Mouse (Mus musculus) embryonic facial prominence, embryonic 15.5 days (tissue): ENCODE data around the gene Atg4c. TPM values are rescaled to one million over a fixed set of nuclear protein-coding genes. Genes with fewer than 3 reads are reported as not detected.

Experiments used
- ATAC-seq: fragments of 200-750 bp; cut with Nextera tagmentation; 2 replicates; pipeline ENCODE4 v1.8.0; 2017; ENCODE audit warnings: low read depth, moderate TSS enrichment; ENCODE audit not compliant: insufficient number of reproducible peaks, low FRiP score, low TSS enrichment
- H3K27ac ChIP-seq: fragments of 300-500 bp; sonication (generic); replicated peaks from 2 replicates; pipeline ENCODE4 v1.5.1; 2015; ENCODE audit warnings: mild to moderate bottlenecking, inconsistent platforms
- H3K27me3 ChIP-seq: fragments of 300-500 bp; sonication (generic); 2 replicates; pipeline ENCODE4 v1.6.1; 2015; ENCODE audit warnings: inconsistent platforms
- H3K36me3 ChIP-seq: fragments of 300-500 bp; sonication (generic); 2 replicates; pipeline ENCODE4 v1.6.1; 2015; ENCODE audit warnings: mild to moderate bottlenecking, inconsistent platforms
- H3K4me1 ChIP-seq: fragments of 300-500 bp; sonication (generic); 2 replicates; pipeline ENCODE4 v1.6.1; 2015; ENCODE audit warnings: inconsistent platforms
- H3K4me2 ChIP-seq: fragments of 300-500 bp; sonication (generic); replicated peaks from 2 replicates; pipeline ENCODE4 v1.6.1; 2015; ENCODE audit warnings: mild to moderate bottlenecking, inconsistent platforms
- H3K4me3 ChIP-seq: fragments of 300-500 bp; sonication (generic); replicated peaks from 2 replicates; pipeline ENCODE4 v1.5.1; 2015; ENCODE audit warnings: mild to moderate bottlenecking, inconsistent platforms
- H3K9ac ChIP-seq: fragments of 300-500 bp; sonication (generic); 2 replicates; pipeline ENCODE4 v1.6.1; 2015; ENCODE audit warnings: inconsistent platforms
- H3K9me3 ChIP-seq: fragments of 300-500 bp; sonication (generic); replicated peaks from 2 replicates; pipeline ENCODE4 v1.6.1; 2016; ENCODE audit warnings: inconsistent platforms
- WGBS: fragments of 180-500 bp; shearing (Covaris S2); methylation state at CpG from one replicate; pipeline ENCODE4 v1.1.7; 2015; 5-methylcytosine and 5-hydroxymethylcytosine counted together
- polyA plus RNA-seq: library from polyadenylated mRNA; unstranded; fragments of >200 nt; fragmentation: Nextera tagmentation; extraction: Ambion mirVana; gene quantifications from 2 replicates; pipeline ENCODE4 v1.2.1, GENCODE M21; 2015

Atg4c gene
- polyA plus RNA-seq, 1 experiment from 2014 or later, result 15.7 TPM

- Histone ChIP-seq H3K27me3 (no peaks in the 10 kb centered on the region), H3K36me3 (no peaks in the 10 kb centered on the region), H3K4me2 (no peak overlapping the region), H3K9me3 (no peaks in the 10 kb centered on the region), H3K27ac (no peak overlapping the region), H3K9ac (no peak overlapping the region), H3K4me1 (no peaks in the 10 kb centered on the region), H3K4me3 (no peak overlapping the region)
- no peak for ATAC-seq
- WGBS, result 81% methylated on average over 7 of the region's 7 CpGs
These were observed 19.5 kb upstream of the Atg4c start for GRCm38 (mm10) chr4:99174265-99174664.

DNA sequence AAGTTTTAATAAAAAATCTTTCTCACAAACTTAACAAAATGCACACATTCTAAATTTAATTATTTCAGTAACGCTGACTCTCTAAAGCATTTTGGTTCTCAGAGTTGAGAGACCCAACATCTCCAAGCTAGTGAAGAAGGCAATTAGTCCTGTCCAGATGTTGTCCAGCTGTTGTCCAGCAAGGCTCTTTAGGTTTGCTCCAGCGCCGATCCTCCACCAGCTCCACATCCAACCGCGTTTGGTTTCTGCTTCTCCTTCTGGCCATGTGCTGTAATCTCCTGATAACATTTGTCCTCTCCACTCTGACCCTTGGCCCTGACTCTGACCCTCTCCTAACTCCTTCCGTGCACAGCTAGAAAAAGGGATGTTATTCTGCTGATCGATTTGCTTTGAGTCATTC is 16.9 kb upstream of the Atg4c start:
- Histone ChIP-seq H3K36me3 (no peaks in the 10 kb centered on the region), H3K27ac (no peak overlapping the region), H3K9me3 (no peaks in the 10 kb centered on the region), H3K4me1 (peaks cover 4% of the 10 kb centered on the region; the same call in 1 of the 2 replicates), H3K9ac (no peak overlapping the region), H3K4me2 (no peak overlapping the region), H3K27me3 (no peaks in the 10 kb centered on the region), H3K4me3 (no peak overlapping the region)
- WGBS, result 51% methylated on average over 7 of the region's 7 CpGs
- ATAC-seq, result no peak

DNA sequence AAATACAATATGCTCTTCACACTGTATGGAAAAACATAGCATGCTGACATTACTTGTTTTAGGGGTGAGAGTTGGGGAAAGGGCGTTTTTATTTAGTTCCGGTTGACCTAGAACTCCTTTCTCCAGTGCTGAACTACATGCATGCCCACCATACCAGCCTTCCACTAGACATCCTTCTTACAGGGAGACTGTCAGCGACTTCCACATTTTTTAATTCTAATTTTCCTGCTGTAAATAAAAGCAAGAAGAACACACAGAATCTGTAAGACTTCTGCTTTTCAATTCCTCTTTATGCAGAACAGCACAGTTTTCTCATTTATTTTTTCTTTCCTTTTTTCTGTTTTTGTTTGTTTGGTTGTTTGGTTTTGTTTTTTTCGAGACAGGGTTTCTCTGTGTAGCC is 16.5 kb upstream of the Atg4c start:
- H3K36me3 ChIP-seq, result no peaks in the 10 kb centered on the region
- H3K27ac ChIP-seq, result no peak overlapping the region
- no peak for ATAC-seq
- no peaks in the 10 kb centered on the region for H3K9me3 ChIP-seq
- H3K9ac ChIP-seq, result no peak overlapping the region
- H3K4me2 ChIP-seq, result no peak overlapping the region
- H3K4me1 ChIP-seq, result peaks cover 4% of the 10 kb centered on the region; the same call in 1 of the 2 replicates
- H3K4me3 ChIP-seq, result no peak overlapping the region
- 68% methylated on average over 4 of the region's 4 CpGs for WGBS
- H3K27me3 ChIP-seq, result no peaks in the 10 kb centered on the region

- H3K27ac ChIP-seq, result no peak overlapping the region
- H3K9ac ChIP-seq, result no peak overlapping the region
- H3K4me3 ChIP-seq, result no peak overlapping the region
- 68% methylated on average over 5 of the region's 5 CpGs for WGBS
- no peaks in the 10 kb centered on the region for H3K9me3 ChIP-seq
- H3K4me2 ChIP-seq, result no peak overlapping the region
- peaks cover 4% of the 10 kb centered on the region; the same call in 1 of the 2 replicates for H3K4me1 ChIP-seq
- no peak for ATAC-seq
- H3K27me3 ChIP-seq, result no peaks in the 10 kb centered on the region
- no peaks in the 10 kb centered on the region for H3K36me3 ChIP-seq
These were observed 14.9 kb upstream of the Atg4c start for GRCm38 (mm10) chr4:99178851-99179250.

DNA sequence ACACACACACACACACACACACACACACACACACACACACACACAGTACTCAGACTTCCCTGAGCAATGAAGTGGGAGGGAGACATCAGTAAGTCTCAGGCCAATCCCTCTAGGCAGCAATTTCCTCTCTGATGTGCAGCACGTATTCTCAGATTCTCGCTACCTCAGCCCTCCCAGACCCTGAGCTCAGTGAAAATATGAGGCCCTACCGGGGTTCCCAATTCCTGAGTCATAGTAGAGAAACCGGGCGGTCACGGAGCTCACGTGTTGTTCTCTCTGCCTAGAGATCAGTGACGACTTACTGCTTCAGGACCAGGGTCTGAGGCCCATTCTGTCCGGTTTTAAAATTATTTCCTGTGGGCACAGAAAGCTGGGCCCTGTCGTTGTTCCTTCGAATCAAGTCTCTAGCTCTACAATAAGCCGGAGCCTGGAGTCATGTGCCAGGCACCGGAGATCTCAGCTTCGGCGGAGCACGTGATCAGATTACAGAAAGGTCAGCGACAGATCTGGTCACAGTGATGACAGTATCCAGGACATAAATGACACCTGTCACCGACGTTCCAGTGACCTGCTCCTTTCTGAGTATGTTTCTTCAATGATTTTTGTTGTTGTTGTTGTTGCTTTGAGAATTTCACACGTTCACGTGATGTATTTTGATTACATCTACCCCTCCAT is 14.2 kb upstream of the Atg4c start:
- Histone ChIP-seq H3K4me3 (no peak overlapping the region), H3K36me3 (no peaks in the 10 kb centered on the region), H3K9ac (no peak overlapping the region), H3K27ac (no peak overlapping the region), H3K4me1 (peaks cover 4% of the 10 kb centered on the region; the same call in 1 of the 2 replicates), H3K27me3 (no peaks in the 10 kb centered on the region), H3K9me3 (no peaks in the 10 kb centered on the region), H3K4me2 (peak overlapping the region; percentile 9; the same call in 1 of the 2 replicates)
- WGBS, result 40% methylated on average over 21 of the region's 21 CpGs
- ATAC-seq, result no peak

DNA sequence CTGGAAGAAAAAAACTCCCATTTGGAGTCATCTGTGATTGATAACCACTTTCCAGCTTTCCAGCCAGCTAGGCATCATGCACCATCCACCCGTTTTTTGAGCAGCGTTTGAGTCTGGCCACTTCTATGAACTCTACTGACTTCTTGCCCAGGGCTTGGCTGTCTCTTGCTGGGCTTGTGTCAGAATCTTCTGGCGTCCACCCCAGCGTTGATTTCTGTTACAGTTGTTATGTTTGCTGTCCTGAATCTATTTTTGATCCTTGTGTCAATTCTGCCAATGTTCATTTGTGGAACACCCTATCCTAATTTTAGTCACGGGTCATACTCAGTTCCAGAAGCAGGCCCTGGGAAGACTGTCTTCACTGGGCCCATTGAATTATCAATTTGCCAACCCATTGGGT is 12.8 kb upstream of the Atg4c start:
- H3K4me3 ChIP-seq, result no peak overlapping the region
- WGBS, result 62% methylated on average over 5 of the region's 5 CpGs
- H3K4me2 ChIP-seq, result no peak overlapping the region
- H3K9me3 ChIP-seq, result no peaks in the 10 kb centered on the region
- ATAC-seq, result no peak
- peaks cover 4% of the 10 kb centered on the region; the same call in 1 of the 2 replicates for H3K4me1 ChIP-seq
- no peak overlapping the region for H3K27ac ChIP-seq
- no peaks in the 10 kb centered on the region for H3K36me3 ChIP-seq
- H3K27me3 ChIP-seq, result no peaks in the 10 kb centered on the region
- no peak overlapping the region for H3K9ac ChIP-seq

DNA sequence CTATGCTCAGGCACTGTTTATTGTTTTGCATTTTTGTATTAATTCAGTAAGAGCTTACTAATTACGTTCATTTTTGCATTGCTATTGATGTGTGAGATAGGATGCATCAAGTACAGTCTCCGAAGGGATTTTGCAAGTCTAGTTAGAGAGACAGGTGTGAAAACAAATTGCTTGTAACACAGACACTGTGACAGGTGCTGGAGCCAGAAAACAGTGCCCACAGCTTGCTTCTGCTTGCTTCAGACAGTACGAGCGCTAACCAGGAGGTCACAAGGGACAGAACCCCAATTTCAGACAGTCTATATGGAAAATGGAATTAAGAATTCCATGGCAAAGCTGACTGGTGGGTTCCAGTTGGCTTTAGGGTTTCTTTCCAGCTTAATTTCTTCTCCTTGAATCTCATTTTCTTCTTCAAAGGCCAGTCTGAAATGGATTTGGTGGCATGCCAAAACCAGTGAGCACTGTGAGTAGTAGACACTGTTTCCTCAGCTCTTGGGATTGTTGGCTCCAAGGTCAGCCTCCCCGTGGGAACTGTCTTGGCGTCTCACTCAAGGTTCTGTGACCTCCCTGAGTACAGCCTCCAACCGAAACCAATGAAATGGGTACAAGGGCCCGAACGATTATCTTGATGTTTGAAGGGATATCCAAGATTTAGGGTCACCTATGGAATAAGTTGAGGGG is 11.9 kb upstream of the Atg4c start:
- no peak overlapping the region for H3K9ac ChIP-seq
- WGBS, result 67% methylated on average over 9 of the region's 9 CpGs
- H3K9me3 ChIP-seq, result no peaks in the 10 kb centered on the region
- H3K4me1 ChIP-seq, result peaks cover 4% of the 10 kb centered on the region; the same call in 1 of the 2 replicates
- no peak overlapping the region for H3K27ac ChIP-seq
- no peak overlapping the region for H3K4me3 ChIP-seq
- no peaks in the 10 kb centered on the region for H3K27me3 ChIP-seq
- no peak for ATAC-seq
- H3K36me3 ChIP-seq, result no peaks in the 10 kb centered on the region
- H3K4me2 ChIP-seq, result no peak overlapping the region

- no peaks in the 10 kb centered on the region for H3K9me3 ChIP-seq
- H3K27ac ChIP-seq, result no peak overlapping the region
- no peaks in the 10 kb centered on the region for H3K36me3 ChIP-seq
- ATAC-seq, result no peak
- H3K4me3 ChIP-seq, result no peak overlapping the region
- H3K9ac ChIP-seq, result no peak overlapping the region
- no peak overlapping the region for H3K4me2 ChIP-seq
- 78% methylated on average over 20 of the region's 20 CpGs for WGBS
- no peaks in the 10 kb centered on the region for H3K27me3 ChIP-seq
- H3K4me1 ChIP-seq, result peaks cover 4% of the 10 kb centered on the region; the same call in 1 of the 2 replicates
These were observed 10.9 kb upstream of the Atg4c start for GRCm38 (mm10) chr4:99182660-99183431.

DNA sequence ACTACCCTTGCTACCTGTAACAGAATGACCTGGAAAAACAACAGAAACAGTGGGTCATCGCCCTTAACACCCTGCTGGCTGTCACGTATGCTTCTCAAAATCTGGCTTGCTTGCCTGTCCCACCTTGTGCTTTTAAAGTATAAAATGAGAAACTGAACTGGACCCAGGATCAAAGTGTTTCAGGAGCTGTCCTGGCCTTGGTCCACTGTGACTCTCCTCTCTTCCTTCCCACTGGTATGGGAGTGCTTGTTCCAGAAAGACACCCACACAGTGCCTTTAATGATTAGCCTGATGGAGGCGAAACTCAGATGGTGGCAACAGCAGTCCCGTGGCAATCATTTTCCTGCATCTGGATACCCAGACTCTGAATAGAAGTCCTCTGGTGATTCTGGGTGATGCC is 9.1 kb upstream of the Atg4c start:
- Histone ChIP-seq H3K27ac (no peak overlapping the region), H3K4me1 (no peaks in the 10 kb centered on the region), H3K4me2 (no peak overlapping the region), H3K4me3 (no peak overlapping the region), H3K9ac (no peak overlapping the region), H3K36me3 (no peaks in the 10 kb centered on the region), H3K27me3 (no peaks in the 10 kb centered on the region), H3K9me3 (no peaks in the 10 kb centered on the region)
- no peak for ATAC-seq
- WGBS, result 75% methylated on average over 4 of the region's 4 CpGs

DNA sequence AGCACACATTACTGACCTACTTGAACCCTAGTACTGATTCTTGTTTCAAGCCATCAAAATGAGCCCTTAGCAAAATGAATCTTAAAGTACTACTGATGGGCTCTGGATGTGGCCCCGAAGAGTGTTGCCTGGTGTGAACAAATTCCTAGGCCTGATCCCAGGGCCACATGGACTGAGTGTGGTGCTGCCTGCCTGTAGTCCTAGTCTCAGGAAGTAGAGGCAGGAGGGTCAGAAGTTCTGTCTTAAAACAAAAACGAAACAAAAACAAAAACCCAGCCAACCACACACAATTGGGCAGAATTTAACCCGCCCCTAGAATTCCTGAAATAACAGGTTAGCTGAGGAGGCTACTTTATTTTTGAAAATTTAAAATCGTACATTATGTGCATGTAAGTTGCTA is 8.4 kb upstream of the Atg4c start:
- Histone ChIP-seq H3K9ac (no peak overlapping the region), H3K27ac (no peak overlapping the region), H3K27me3 (no peaks in the 10 kb centered on the region), H3K36me3 (no peaks in the 10 kb centered on the region), H3K4me2 (no peak overlapping the region), H3K9me3 (no peaks in the 10 kb centered on the region), H3K4me3 (no peak overlapping the region), H3K4me1 (no peaks in the 10 kb centered on the region)
- WGBS, result 67% methylated on average over 4 of the region's 4 CpGs
- no peak for ATAC-seq

DNA sequence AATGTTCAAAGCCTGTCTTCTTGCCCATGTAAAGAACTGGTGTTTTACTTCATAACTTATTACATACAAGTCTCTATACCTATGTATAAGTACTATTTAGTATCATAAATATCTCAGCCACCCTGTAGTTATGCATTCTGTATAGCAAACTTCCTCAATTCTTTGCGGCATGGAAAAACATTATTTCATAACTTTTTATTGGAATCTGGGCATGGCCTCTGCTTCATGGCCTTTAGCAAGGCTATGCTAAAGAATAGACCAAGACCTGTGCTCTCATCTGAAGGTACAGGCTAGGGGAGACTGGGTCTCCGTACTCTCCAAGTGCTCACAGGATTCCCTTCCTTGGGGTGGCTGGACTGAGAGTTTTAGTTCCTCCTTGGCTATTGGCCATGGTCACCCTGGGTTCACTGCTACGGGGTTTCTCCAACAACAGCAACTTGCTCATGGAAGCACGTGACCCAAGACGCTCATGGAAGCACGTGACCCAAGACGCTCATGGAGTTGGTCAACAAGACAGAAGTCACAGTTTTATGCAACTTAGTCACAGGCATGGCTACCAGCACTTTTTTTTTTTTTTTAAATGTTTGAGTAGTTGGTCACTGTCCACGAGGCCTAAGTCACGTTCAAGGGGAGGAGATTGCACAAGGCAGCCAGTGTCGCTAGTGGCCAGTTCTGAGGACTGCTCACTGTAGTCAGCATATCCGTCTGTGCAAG is 7.2 kb upstream of the Atg4c start:
- H3K9ac ChIP-seq, result no peak overlapping the region
- no peaks in the 10 kb centered on the region for H3K9me3 ChIP-seq
- H3K4me3 ChIP-seq, result no peak overlapping the region
- no peaks in the 10 kb centered on the region for H3K36me3 ChIP-seq
- 89% methylated on average over 11 of the region's 11 CpGs for WGBS
- no peak overlapping the region for H3K27ac ChIP-seq
- H3K4me2 ChIP-seq, result no peak overlapping the region
- no peak for ATAC-seq
- H3K27me3 ChIP-seq, result no peaks in the 10 kb centered on the region
- H3K4me1 ChIP-seq, result no peaks in the 10 kb centered on the region
